19 mouse cellular contexts compared by ENCODE assay signal in genomic region chr9:28469419-28469818, GRCm38 (mm10).
DNase-seq lines count a peak whose midpoint lies in the region; TF ChIP-seq lines count a peak whose summit lies in the region.
"Had no signal": no experiment of that assay in that cellular context is flagged by ENCODE, and none has a peak within 500 bp of the region (broad histone marks: within the 10 kb centered on the region; RNA-seq: fewer than 3 reads in every experiment).

No protein-coding gene starts in this region.

- DNase-seq in left cerebral cortex, adult 2 months (ENCODE audit: extremely low spot score in 1 of 2, low spot score in 2 of 2) = no peak
- no peak for DNase-seq in left cerebral cortex, adult 18-20 months (ENCODE audit: low spot score in 2 of 2)
- DNase-seq in cerebellum, adult 11 months = no peak
- no peak for DNase-seq in adipocyte (ENCODE audit: low spot score)
- DNase-seq: adrenal gland, adult 8-10 months; adrenal gland, postnatal 14 days; adrenal gland, postnatal 36 days; cerebellum, adult 11-12 months; cerebellum, adult 2 months; cerebellum, adult 9-10 months; cerebellum, postnatal 10 days; cerebellum, postnatal 25 days; embryo, embryonic 11 days had no signal

- H3K27ac ChIP-seq in left cerebral cortex, adult 2 months = peak overlapping the region; percentile 63; the same call in 1 of the 2 replicates
- H3K27ac ChIP-seq in cortical plate, adult 2 months (ENCODE audit: insufficient read depth, low read length) = peak overlapping the region; percentile 54; the same call in 1 of the 2 replicates
- H3K27ac ChIP-seq: embryonic facial prominence, embryonic 13.5 days; embryonic facial prominence, embryonic 15.5 days; forebrain, embryonic 10.5 days; forebrain, embryonic 12.5 days had no signal

- no peak for TF ChIP-seq CTCF in left cerebral cortex, adult 2 months (IDR thresholded peaks at IDR 0.05)
- TF ChIP-seq CTCF in cortical plate, adult 2 months (IDR thresholded peaks at IDR 0.05; ENCODE audit: extremely low read depth, insufficient read depth, low read length) = no peak

- TF ChIP-seq POLR2A in cortical plate, adult 2 months (IDR thresholded peaks at IDR 0.05; ENCODE audit: extremely low read depth, insufficient read depth, low read length) = no peak

- intact Hi-C loops in left cerebral cortex, adult 2 months (cut with DNase I) = no loop called here

- H3K4me1 ChIP-seq in cortical plate, adult 2 months (ENCODE audit: control insufficient read depth, insufficient read depth, low read length) = peaks cover 6% of the 10 kb centered on the region
- H3K4me1 ChIP-seq: embryonic facial prominence, embryonic 13.5 days; embryonic facial prominence, embryonic 15.5 days had no signal

- H3K4me3 ChIP-seq in left cerebral cortex, adult 2 months = no peak overlapping the region
- no peak overlapping the region for H3K4me3 ChIP-seq in cortical plate, adult 2 months (ENCODE audit: insufficient read depth, low read length)
- H3K4me3 ChIP-seq: embryonic facial prominence, embryonic 13.5 days; embryonic facial prominence, embryonic 15.5 days; erythroblast, embryonic 14.5 days; forebrain, embryonic 10.5 days; forebrain, embryonic 12.5 days had no signal
